Comparison of ENCODE assay signal across 9 mouse cellular contexts in genomic region chr4:106255959-106256609, GRCm38 (mm10). TPM values are rescaled to one million over a fixed set of nuclear protein-coding genes. Genes with fewer than 3 reads are reported as not detected.
DNase-seq lines count a peak whose midpoint lies in the region; ATAC-seq and TF ChIP-seq lines count a peak whose summit lies in the region.
"Had no signal": no experiment of that assay in that cellular context is flagged by ENCODE, and none has a peak within 500 bp of the region (broad histone marks: within the 10 kb centered on the region; RNA-seq: fewer than 3 reads in every experiment).

No protein-coding gene starts in this region.

- no peak overlapping the region for H3K4me3 ChIP-seq in forebrain, postnatal 0 days (ENCODE audit: low read depth, low read length)
- H3K4me3 ChIP-seq in kidney, adult 2 months (ENCODE audit: insufficient read depth, low read depth, low read length), result no peak overlapping the region
- H3K4me3 ChIP-seq: embryonic facial prominence, embryonic 13.5 days had no signal

- H3K36me3 ChIP-seq in forebrain, postnatal 0 days (ENCODE audit: insufficient read depth), result no peaks in the 10 kb centered on the region
- no peaks in the 10 kb centered on the region for H3K36me3 ChIP-seq in kidney, adult 2 months (ENCODE audit: control insufficient read depth, insufficient read depth, low read length)
- H3K36me3 ChIP-seq: embryonic facial prominence, embryonic 13.5 days had no signal

- no peak for TF ChIP-seq CTCF in forebrain, postnatal 0 days (IDR thresholded peaks at IDR 0.05; ENCODE audit: low read depth)
- TF ChIP-seq CTCF in kidney, adult 2 months (conservative IDR thresholded peaks at IDR 0.05; ENCODE audit: insufficient read depth, insufficient read length, low read depth, low read length), result no peak

- TF ChIP-seq POLR2A in kidney, adult 2 months (IDR thresholded peaks at IDR 0.05; ENCODE audit: low read depth, low read length), result no peak

- DNase-seq in heart, adult 11 months, result peak; percentile 96
- no peak for DNase-seq in heart, postnatal 25 days (ENCODE audit: low spot score)
- peak; percentile 47 for DNase-seq in adrenal gland, postnatal 25 days
- DNase-seq in forebrain, postnatal 0 days, result peak; percentile 67
- DNase-seq in kidney, adult 2 months, result peak; percentile 93
- DNase-seq in left cerebral cortex, postnatal 25 days (ENCODE audit: low spot score in 2 of 2), result peak; percentile 52 to 57
- no peak for DNase-seq in spleen, postnatal 10 days (ENCODE audit: low spot score in 2 of 2)
- DNase-seq in spleen, adult 18-20 months, result no peak

- no peaks in the 10 kb centered on the region for H3K9me3 ChIP-seq in forebrain, postnatal 0 days (ENCODE audit: low read length)
- H3K9me3 ChIP-seq: embryonic facial prominence, embryonic 13.5 days had no signal

- no peaks in the 10 kb centered on the region for H3K27me3 ChIP-seq in forebrain, postnatal 0 days (ENCODE audit: insufficient read depth, low read length)
- H3K27me3 ChIP-seq in kidney, adult 2 months (replicated peaks; ENCODE audit: control insufficient read depth, insufficient read depth, low read length), result no peaks in the 10 kb centered on the region
- H3K27me3 ChIP-seq: embryonic facial prominence, embryonic 13.5 days had no signal

- H3K4me1 ChIP-seq in forebrain, postnatal 0 days (ENCODE audit: insufficient read depth), result 0 out of 2 replicates have a peak, but pooled peaks cover 5% of the 10 kb centered on the region
- H3K4me1 ChIP-seq in kidney, adult 2 months (ENCODE audit: control insufficient read depth, insufficient read depth, low read length), result peaks cover 24% of the 10 kb centered on the region

- H3K27ac ChIP-seq in forebrain, postnatal 0 days (ENCODE audit: low read depth, low read length), result 0 out of 2 replicates have a peak overlapping the region, but pooled peaks have one; percentile 45
- peak overlapping the region; percentile 98 for H3K27ac ChIP-seq in kidney, adult 2 months (ENCODE audit: insufficient read depth, low read depth, low read length)
- H3K27ac ChIP-seq: embryonic facial prominence, embryonic 13.5 days had no signal

- peak; percentile 38; the same call in 1 of the 2 replicates for ATAC-seq in forebrain, postnatal 0 days

- H3K9ac ChIP-seq in forebrain, postnatal 0 days, result no peak overlapping the region
- H3K9ac ChIP-seq: embryonic facial prominence, embryonic 13.5 days had no signal

- H3K4me2 ChIP-seq in forebrain, postnatal 0 days (ENCODE audit: low read depth), result no peak overlapping the region
- H3K4me2 ChIP-seq: embryonic facial prominence, embryonic 13.5 days had no signal

- intact Hi-C loops in heart, postnatal 25 days (cut with DNase I), result no loop called here
- intact Hi-C loops in left cerebral cortex, postnatal 25 days (cut with DNase I), result no loop called here

RNA-seq across cellular contexts. Expression of gene Usp24, which starts 59.9 kb away (rescaled TPM):
- total RNA-seq in heart, postnatal 25 days (2021), result 10 to 100 TPM; 41.9 to 43.6 TPM
- 41.1 and 46.0 TPM in 2 replicates for total RNA-seq in adrenal gland, postnatal 25 days (2021)
- 28.1 and 31.5 TPM in 2 replicates for total RNA-seq in forebrain, postnatal 0 days (2014; rRNA removed)
- polyA plus RNA-seq in forebrain, postnatal 0 days (2015; fragmentation: Nextera tagmentation; extraction: Ambion mirVana), result 4.3 and 7.8 TPM in 2 replicates
- polyA plus RNA-seq in kidney, adult 2 months (2012; rRNA removed), result 21.4 and 22.3 TPM in 2 replicates
- total RNA-seq in left cerebral cortex, postnatal 25 days (2021), result 10 to 100 TPM; 36.8 to 40.4 TPM

Comparison
In these comparisons a context has a peak if more than half of its experiments do, and no peak if none do; other contexts are left out.
1. DNase-seq: peak in heart, adult 11 months (single experiment), adrenal gland, postnatal 25 days (single experiment), forebrain, postnatal 0 days (single experiment), kidney, adult 2 months (single experiment) and left cerebral cortex, postnatal 25 days (2 of 2); none in heart, postnatal 25 days (single experiment), spleen, postnatal 10 days (0 of 2) and spleen, adult 18-20 months (0 of 2).